Mouse (Mus musculus): Measurements from ENCODE around the gene Ankrd40.

Gene Ankrd40

GRCm38 (mm10) chr11:94327693-94328643 is at the start of gene Ankrd40:
TSS of gene Ankrd40 (plus strand) at chr11:94328001.
- DNase-seq (ENCODE audit: low spot score), result peak; percentile 75

DNA sequence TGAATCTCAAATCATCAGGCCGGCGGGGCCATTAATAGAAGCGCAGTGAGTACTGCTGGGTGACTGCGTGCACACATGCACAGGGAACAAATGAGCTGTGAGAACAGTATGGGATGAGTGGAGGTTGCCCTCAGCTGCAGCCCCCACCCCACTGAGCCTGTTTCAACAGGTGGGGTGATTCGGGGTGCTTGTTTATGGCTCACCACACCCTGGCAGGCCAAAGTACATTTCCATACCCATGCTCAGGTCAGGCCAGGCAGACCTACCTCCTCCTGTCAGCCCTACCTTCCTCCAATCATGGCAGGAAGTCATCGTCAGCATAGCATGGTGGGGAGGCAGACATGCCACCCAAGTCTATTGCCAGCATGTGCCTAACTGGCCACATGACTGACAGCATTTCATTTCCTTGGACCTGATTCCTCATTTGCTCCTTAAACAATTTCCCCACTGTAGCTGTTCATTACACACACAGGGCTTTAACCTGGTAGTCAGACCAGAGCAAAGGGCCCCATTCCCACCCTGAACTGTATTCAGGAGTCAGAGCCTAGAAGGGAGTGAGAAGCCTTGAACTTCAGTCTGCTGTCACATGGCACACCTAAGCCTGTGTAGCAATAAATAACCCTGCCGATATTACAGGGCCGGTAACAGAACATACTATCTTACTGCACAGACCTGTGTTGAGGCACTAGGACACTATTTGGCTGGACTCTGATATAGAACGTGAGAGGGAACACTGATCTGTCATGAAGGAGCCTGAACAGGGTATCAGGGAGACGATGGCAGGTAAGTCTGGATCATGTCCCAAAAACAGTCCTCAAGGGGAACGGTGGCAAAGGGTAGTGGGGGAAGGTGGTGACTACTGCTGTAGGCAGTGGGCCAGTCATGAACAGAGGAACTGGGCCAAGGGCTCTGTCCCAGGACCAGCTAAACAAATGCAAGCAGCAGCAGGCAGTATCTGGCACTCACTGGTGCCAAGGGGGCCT is 46.3 kb upstream of the Ankrd40 start, which contains the start of gene Gm21885:
Gene Gm21885 (plus strand): TSS at position 675 of the 983 bp plus-strand sequence.
- DNase-seq (ENCODE audit: low spot score), result no peak

DNA sequence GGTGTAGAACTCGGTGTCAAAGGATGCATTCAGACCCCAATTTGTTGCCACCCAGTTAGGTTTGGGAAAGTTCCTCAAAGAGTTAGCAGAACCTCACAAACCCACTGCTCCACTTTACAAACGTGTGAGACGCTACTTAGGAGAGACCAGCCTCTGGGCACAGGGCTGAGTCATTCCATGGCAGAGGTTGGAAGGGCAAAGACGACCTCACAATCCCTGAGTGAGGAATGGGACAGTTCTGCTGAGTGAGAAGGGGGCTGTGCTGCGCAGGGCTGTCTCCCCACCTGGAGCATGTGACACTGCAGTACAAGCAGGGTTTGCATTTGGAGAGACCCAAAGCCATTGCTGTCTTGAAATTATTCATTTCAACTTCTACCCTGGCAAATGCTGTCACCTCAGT is 45.5 kb upstream of the Ankrd40 start:
- no peak for DNase-seq (ENCODE audit: low spot score)

- no peak for DNase-seq (ENCODE audit: low spot score)
These were observed 44.2 kb upstream of the Ankrd40 start for GRCm38 (mm10) chr11:94283536-94284099.

GRCm38 (mm10) chr11:94285886-94286574 is 41.8 kb upstream of the Ankrd40 start:
- DNase-seq (ENCODE audit: low spot score), result no peak

- no peak for DNase-seq (ENCODE audit: low spot score)
These were observed 40.7 kb upstream of the Ankrd40 start for GRCm38 (mm10) chr11:94287105-94287504.

GRCm38 (mm10) chr11:94290062-94290740 is 37.6 kb upstream of the Ankrd40 start:
- DNase-seq (ENCODE audit: low spot score), result peak; percentile 82

GRCm38 (mm10) chr11:94294996-94295845 is 32.6 kb upstream of the Ankrd40 start:
- no peak for DNase-seq (ENCODE audit: low spot score)

DNA sequence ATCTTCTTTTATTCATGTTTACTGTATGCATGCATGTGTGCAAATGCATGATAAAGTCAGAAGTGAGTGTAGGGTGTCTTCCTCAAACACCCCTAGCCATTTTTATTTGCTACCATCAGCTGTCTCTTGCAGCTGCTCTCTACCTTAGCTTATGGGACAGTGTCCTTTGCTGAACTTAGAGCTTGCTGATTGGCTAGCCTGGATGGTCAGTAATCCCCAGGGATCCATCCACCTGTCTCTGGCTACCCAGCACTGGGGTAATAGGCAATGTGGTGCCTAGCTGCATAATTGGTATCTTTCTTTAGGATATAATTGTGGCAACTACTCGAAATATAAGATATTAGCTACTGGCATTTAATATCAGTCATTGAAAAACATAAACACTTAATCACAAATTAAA is 15.1 kb upstream of the Ankrd40 start:
- DNase-seq (ENCODE audit: low spot score), result no peak

GRCm38 (mm10) chr11:94314098-94314652 is 13.6 kb upstream of the Ankrd40 start:
- no peak for DNase-seq (ENCODE audit: low spot score)

DNA sequence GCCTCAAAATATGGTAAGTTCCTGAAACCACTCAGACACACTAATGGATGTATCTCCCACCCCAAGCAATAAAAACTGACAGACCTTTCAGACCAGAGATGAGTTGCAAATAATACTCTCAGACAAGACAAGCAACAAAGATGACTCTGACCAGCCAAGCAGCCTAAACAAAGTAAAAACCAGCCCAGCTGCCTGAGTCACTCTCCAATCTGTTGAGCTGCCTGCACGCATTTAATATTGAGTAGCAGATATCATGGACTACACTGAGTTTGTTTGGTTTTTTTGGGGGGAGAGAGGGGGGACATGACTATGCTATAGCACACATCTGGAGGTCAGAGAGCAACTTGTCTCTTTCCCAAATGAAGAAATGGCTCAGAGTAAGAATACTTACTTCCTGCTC is 12.5 kb upstream of the Ankrd40 start:
- DNase-seq (ENCODE audit: low spot score), result no peak

DNA sequence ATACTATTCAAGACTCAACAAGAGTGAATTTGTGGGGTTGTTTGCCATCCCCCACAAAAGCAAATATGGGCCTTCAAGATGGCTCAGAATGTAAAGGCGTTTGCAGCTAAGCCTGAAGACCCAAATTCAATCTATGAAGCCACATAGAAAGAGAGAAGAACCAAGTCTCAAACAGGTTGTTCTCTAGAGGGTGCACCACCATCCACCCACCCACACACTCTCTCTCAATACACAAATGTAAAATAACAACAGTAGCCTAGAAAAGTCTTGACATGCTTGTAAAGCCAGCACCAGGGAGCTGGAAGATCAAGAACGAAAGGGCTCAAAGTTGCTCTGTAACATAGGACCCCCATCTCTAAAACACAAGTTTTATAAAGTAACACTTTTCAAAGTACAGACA is 11.3 kb upstream of the Ankrd40 start:
- DNase-seq (ENCODE audit: low spot score), result no peak

DNA sequence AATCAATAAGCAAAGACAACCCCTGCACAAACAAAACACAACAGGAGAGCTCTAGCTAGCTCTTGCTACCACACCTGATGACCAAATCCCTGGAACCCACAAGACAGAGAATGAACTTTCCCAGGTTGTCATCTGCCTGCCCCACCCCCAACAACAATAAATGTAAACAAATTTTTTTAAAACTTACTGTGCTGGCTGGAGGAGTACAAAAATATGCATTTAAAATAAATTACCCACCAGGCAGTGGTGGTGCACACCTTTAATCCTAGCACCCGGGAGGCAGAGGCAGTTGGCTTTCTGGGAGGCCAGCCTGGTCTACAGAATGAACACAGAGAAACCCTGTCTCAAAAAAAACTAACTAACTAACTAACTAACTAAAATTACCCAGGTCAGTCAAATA is 10.8 kb upstream of the Ankrd40 start:
- no peak for DNase-seq (ENCODE audit: low spot score)

DNA sequence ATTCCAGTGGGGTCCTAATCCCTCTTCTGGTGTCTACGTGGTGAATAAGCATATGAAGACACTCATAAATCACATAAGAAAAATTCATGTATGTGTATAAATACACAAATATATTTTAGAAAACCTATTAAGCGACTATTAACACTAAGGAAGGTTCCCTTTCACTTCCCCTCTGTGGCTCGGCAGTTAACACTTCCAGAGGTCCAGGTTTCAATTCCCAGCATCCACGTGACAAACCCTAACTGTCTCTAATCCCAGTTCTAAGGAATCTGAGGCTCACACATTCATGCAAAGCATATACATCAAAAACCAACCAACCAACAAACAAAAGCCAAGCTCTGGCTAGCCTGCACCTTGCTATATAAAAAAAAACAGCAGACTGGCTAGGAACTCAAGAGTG is 10.3 kb upstream of the Ankrd40 start:
- DNase-seq (ENCODE audit: low spot score), result no peak

DNA sequence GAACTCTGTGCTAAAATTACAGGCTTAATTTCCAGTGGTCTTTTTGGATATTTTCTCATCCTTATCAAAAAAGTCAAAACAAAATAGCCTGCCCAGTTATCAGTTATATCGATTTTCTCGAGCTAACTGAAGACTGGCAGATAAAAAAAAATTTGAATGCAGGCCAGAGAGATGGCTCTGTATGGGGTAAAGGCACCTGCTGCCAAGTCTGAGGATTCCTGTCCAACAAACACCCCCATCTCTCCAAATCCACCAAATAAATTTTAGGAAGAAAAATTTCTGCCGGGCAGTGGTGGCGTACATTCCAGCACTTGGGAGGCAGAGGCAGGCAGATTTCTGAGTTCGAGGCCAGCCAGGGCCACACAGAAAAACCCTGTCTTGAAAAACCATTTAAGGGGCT is 9.7 kb upstream of the Ankrd40 start:
- no peak for DNase-seq (ENCODE audit: low spot score)

DNA sequence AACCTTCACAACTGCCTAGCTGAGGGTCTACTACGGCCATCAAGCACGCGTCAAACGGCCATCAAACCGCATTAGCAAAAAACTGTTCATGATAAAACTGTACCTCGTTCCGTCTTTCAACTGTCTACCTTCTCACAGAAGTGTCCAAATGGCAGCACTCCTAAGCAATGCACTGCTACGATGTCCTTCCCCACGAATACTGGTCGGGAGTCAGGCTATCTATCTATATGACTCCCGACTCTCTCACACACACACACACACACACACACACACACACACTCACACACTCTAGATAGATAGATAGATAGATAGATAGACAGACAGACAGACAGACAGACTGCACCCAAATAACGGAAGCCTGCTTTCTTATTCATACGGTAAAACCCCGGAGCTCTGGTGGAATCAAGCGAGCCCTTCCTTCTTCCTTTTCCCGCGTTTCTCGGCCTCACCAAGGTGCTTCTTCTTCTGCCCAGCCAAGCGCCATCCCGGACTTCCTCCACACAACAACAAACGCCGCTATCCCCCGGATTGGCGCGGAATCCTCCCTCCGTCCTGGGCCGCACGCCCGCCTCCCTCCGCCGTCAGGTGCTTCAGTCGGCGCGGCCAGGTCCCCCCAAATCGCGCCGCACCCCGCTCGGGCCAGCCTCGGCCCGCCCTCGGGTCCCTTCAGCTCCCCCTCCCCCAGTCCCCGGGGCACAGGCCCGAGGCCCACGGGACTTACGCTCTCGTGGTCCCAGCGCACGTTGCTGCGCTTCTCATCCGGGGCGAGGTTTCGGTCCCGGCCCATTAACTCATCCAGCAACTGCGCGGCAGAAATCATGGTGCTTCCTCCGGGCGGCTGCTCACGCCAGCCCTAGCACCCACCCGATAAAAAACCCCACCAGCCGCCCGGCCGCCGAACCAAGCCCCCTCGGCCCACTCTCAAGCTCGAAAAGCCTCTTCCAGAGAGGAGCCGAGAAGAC is 6.6 kb upstream of the Ankrd40 start:
- peak; percentile 48 for DNase-seq (ENCODE audit: low spot score)

DNA sequence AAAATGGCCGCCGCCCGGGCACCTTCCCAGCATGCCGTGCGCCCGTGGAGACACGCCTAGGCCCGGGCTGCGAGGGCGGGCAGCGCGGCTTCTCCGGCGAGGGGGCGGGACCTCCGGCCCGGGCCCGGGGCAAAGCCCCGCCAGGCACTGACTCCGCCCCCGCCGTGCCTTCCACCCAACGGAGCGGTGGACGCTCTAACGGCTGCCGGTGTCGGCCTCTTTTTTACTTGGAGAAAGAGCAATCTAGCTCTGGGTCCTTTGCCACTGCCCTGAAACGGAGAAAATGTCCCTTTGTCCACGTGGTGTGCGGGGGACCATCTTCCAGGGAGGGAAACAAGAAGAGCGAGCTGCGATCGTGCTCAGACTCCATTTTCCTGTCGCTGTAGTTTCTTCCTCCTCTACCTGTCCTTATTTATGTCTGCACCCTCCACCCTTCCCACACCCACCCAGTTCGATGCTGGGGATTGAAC is 5.8 kb upstream of the Ankrd40 start, which contains the start of gene Luc7l3:
Gene Luc7l3 (minus strand): TSS at position 58 of the 470 bp plus-strand sequence.
- peak; percentile 92 for DNase-seq (ENCODE audit: low spot score)

DNA sequence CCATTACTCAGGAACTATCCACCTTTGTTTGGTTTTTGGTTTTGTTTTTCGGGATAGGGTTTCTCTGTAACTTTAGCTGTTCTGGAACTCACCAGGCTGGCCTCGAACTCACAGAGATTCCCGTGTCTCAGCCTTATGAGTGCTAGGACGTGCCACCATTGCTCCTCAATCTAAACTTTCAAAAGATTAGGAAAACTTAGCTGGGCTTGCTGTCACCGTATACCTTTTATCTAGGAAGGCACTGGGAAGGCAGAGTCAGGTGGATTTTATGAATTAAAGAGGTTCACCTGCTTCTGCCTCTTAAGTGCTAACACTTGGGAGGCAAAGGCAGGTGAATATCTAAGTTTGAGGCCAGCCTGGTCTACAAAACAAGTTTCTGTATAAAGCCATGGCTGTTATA is 5.2 kb upstream of the Ankrd40 start:
- DNase-seq (ENCODE audit: low spot score), result no peak

Measured in c-Kit-positive CD71-positive TER-119-positive erythroid progenitor cells, embryonic 14.5 days (primary cell).